Mouse (Mus musculus): ENCODE measurements around the gene Fgf15.

Fgf15 gene

DNA sequence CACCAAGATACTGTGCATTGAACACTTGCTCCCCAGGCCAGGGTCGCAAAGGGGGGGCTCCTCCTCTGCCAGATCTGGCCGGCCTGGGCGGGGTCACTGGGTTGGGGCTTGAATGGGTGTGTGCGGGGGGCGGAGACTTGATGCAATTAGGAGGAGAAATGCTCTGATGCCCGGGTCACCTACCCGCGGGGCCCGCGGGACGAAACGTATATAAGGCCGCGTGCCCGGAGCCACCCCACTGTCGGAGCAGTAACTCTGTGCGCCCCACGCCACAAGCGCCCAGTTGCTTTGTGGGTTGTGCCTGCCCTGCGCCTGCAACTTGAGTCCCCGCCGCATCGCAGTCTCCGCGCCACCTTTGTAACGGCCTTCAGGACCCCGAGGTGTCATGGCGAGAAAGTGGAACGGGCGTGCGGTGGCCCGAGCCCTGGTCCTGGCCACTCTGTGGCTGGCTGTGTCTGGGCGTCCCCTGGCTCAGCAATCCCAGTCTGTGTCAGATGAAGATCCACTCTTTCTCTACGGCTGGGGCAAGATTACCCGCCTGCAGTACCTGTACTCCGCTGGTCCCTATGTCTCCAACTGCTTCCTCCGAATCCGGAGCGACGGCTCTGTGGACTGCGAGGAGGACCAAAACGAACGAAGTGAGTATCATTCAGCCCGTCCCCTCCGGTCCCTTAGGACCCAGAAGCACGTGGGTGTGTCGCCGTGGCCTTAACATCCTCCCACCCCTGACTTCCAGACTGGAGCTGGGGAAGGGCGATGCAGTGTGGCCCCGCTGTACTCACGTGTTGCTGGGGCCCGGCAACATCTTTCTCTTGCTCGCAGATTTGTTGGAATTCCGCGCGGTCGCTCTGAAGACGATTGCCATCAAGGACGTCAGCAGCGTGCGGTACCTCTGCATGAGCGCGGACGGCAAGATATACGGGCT, at the start of gene Fgf15:
Gene Fgf15, plus strand, starts transcription at position 238 of the 925 bp plus-strand sequence.
- DNase-seq (ENCODE audit: low spot score) = no peak

DNA sequence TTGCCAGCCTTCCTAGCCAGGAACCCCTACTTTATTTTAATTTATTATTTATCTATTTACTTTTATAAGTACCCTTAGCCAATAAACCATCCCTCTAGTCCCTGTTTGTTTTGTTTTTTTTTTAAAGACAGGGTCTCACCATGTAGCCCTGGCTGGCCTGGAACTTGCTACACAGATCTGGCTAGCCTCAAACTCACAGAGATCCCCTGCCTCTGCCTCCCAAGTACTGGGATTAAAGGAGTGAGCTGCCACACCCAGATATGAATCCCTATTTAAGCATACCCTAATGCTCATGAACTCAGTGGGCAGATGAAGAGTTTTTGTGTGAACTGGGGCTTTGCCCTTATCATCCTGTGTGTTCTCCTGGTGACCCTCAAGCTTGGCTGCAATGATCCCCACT, 49.3 kb upstream of the Fgf15 start, which contains the start of gene Fgf4:
Gene Fgf4, plus strand, starts transcription at position 301 of the 400 bp plus-strand sequence.
- DNase-seq (ENCODE audit: low spot score) = no peak

GRCm38 (mm10) chr7:144851321-144851720, 45.0 kb upstream of the Fgf15 start:
- DNase-seq (ENCODE audit: low spot score) = no peak

DNA sequence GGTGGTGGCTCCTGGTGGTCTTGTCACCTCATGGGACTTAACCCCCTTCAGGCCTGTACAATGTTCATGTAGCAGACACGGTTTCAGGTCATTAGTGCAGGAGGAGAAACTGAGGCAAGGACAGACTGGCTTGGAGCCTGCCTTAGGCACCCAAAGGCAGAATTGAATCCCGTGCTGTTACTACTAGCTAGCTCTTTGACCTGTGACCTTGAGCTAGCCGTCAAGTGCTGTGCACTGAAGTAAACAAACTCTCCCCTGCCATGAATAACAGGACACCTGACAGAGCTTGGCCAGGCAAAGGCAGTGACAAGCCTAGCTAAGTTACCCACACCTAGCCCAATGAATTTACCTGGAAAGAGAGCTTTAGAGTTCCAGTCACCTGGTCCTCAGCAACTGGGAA, 41.4 kb upstream of the Fgf15 start:
- no peak for DNase-seq (ENCODE audit: low spot score)

GRCm38 (mm10) chr7:144857158-144857557, 39.2 kb upstream of the Fgf15 start:
- no peak for DNase-seq (ENCODE audit: low spot score)

- DNase-seq (ENCODE audit: low spot score) = no peak
Observed at GRCm38 (mm10) chr7:144857826-144858342, 38.4 kb upstream of the Fgf15 start.

- no peak for DNase-seq (ENCODE audit: low spot score)
Observed at GRCm38 (mm10) chr7:144858702-144859101, 37.6 kb upstream of the Fgf15 start.

- DNase-seq (ENCODE audit: low spot score) = no peak
Observed at GRCm38 (mm10) chr7:144861056-144861768, 35.1 kb upstream of the Fgf15 start.

DNA sequence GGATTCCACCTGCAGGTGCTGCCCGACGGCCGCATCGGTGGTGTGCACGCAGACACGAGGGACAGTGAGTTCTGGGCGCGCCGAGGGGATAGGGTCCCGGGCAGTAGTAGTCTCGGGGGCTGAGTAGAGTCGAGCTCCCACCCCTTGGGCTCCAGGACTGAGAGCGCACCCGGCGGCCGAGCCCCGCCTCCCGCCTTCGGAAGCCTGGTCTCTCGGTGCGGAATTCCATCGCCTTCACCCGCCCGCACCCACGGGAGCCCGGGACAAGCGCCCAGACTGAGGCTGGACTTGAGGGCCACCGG, 34.6 kb upstream of the Fgf15 start:
- DNase-seq (ENCODE audit: low spot score) = no peak

DNA sequence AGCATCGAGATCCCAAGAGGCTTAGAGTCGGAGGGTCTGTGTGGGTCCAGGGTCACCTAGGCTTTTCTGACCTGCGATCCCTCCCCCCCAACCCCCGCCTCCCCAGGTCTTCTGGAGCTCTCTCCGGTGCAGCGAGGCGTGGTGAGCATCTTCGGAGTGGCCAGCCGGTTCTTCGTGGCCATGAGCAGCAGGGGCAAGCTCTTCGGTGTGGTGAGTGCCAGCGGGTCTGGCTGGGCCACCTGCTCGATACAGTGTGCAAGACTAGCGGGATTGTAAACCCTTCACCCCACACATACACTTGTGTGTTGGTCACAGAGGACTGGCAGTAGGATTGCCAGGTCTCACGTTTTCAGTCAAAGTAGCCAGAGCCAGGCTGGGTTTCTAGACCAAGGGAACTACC, 34.2 kb upstream of the Fgf15 start:
- no peak for DNase-seq (ENCODE audit: low spot score)

- no peak for DNase-seq (ENCODE audit: low spot score)
Observed at GRCm38 (mm10) chr7:144862712-144863111, 33.6 kb upstream of the Fgf15 start.

GRCm38 (mm10) chr7:144863196-144863595, 33.1 kb upstream of the Fgf15 start:
- no peak for DNase-seq (ENCODE audit: low spot score)

- DNase-seq (ENCODE audit: low spot score) = no peak
Observed at GRCm38 (mm10) chr7:144864160-144864670, 32.1 kb upstream of the Fgf15 start.

- no peak for DNase-seq (ENCODE audit: low spot score)
Observed at GRCm38 (mm10) chr7:144867161-144867560, 29.2 kb upstream of the Fgf15 start.

- no peak for DNase-seq (ENCODE audit: low spot score)
Observed at GRCm38 (mm10) chr7:144867602-144868001, 28.7 kb upstream of the Fgf15 start.

DNA sequence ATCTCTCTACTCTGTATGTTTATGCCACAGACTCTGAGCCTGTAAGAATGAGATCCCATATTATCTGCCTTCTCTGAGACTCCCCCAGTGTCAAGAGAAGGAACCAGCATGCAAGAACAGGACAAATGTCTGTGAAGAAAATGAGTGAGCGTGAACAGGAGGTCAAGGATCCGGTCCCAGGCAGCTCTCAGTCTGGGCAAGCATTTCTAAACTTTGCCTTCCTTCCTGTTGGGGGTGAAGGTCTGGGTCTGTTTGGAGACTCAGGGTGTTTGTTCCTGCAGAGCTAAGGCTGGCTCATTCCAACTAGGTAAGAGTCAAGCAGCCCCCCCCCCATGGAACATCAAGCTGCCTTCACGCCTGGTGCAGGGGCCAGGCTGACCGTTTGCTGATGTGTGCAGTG, 23.9 kb upstream of the Fgf15 start:
- no peak for DNase-seq (ENCODE audit: low spot score)

DNA sequence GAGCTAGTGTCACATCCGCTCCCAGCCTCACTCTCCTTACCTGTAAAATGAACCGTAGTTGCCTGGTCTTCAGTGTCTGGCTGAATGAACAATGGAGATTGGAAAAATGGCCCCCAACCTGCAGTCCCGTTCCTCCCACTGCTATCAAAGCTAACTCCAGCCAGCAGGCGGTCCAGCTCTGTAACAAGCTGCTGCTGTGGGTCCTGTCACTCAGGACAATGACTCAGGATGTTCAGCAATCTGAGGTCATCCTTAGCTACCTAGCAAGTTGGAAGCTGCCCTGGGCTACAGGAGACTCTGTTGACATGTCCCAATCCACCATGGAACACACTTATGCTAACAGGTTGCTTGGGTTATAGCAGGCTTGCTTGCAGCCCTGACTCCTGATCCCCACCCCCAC, 23.2 kb upstream of the Fgf15 start:
- DNase-seq (ENCODE audit: low spot score) = no peak

DNA sequence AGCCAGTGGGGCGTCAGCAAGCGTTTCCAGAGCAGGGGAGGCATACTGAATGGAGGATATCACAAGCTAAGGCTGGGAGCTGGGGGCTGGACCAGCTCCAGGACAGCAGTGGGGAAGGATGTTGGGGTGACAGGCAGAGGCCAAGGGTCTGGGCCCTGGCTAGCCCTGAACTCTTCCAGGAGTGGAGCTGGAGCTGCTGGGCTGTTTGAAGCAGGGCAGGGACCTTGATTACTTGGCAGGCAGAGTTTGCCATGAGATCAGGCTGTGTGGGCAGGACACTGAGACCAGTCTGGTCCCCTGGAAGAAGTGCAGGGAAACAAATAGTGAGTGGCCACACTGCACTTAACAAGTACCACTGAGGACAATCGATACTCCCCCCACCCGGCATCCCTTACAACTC, 22.1 kb upstream of the Fgf15 start:
- no peak for DNase-seq (ENCODE audit: low spot score)

- DNase-seq (ENCODE audit: low spot score) = no peak
Observed at GRCm38 (mm10) chr7:144878401-144878800, 17.9 kb upstream of the Fgf15 start.

DNA sequence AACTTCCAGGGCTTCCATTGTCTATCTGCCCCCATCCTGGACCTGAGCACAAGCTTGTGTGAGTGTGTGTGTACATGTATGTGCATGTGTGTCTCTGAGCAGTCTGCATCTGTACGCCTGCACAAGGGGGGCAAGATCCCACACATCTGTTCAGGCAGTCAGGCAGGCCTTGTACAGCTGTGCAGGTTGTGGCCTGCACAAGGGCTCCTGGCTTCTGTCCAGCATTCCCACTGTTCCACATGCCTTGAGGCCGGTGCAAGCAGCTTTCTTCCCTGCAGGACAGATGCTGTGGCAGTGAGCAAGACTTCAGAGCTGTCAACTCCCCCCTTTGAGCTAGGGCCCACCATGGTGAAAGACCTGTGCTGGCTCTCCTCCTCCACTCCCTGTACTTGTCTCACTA, 13.2 kb upstream of the Fgf15 start:
- no peak for DNase-seq (ENCODE audit: low spot score)

GRCm38 (mm10) chr7:144887672-144888071, 8.7 kb upstream of the Fgf15 start:
- no peak for DNase-seq (ENCODE audit: low spot score)

DNA sequence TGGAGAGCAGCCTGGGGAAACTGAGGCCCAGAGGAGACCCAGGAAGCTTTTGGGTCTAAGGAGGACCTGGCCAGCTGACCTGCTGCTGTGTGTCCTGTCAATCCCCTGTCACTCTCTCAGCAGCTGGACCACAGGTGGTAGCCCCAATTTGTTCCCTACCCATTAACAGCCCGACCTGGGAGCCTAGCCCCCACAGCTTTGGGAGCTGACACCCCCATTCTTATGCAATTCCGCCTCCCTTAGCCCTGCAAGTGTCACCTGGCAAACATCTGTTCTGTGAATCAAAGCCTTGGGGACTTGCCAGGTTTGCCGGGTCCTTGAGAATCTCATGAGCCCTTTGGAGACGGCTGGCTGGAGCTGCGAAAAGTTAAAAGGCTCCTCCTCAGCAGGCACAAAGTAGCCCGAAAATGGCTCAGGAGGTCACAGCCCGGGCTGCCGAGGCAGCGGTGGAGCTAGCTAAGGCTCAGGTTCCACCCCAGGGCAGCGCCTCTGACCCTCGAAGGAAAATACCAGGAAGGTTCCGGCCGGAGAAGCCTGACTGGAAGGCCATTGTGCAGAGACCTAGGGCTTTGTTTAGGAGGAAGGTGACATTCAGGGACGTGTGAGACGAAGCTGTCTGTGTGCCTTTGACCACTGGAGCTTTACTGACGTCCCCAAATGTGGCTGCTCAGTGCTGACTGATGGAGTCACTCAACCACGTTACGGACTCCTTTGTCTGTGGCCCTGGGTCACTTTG, 7.6 kb upstream of the Fgf15 start:
- DNase-seq (ENCODE audit: low spot score) = no peak
